Mouse (Mus musculus): ENCODE results near the gene Odf3b. TPM values are rescaled to one million over a fixed set of nuclear protein-coding genes. Genes with fewer than 3 reads are reported as not detected.

The Odf3b gene
- total RNA-seq, 1 experiment, result not detected

DNA sequence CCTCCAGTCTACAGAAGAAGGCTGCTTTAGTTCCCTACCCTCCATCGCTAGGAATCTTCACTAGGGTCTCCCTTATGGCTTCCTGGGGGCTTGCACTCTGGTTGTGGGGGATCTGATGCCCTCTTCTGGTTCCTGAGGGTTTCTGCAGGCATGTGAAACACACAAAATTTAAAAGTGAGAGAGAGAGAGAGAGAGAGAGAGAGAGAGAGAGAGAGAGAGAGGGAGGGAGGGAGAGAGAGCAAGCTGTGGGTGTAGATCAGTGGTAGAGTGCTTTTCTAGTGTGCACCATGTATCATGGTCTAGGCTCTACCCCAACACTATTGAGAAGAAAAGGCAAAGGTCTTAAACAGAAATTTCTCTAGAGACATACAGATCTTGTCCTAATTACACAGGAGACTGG, 37.4 kb downstream of the Odf3b start:
- Histone ChIP-seq H3K4me1 (ENCODE audit: control insufficient read depth in 2 of 2, insufficient read depth in 2 of 2, low read length in 2 of 2, poor library complexity in 1 of 2) (no peaks in the 10 kb centered on the region), H3K36me3 (ENCODE audit: control insufficient read depth, insufficient read depth, low read length, poor library complexity, severe bottlenecking) (no peaks in the 10 kb centered on the region), H3K4me3 (ENCODE audit: insufficient read depth in 1 of 2, low read depth in 1 of 2, low read length in 2 of 2, poor library complexity in 1 of 2, severe bottlenecking in 1 of 2) (no peak overlapping the region), H3K9me3 (ENCODE audit: control insufficient read depth, insufficient read depth, low read depth, low read length) (0 out of 2 replicates have a peak, but pooled peaks cover 1% of the 10 kb centered on the region), H3K9ac (ENCODE audit: insufficient read depth, low read depth, low read length, poor library complexity, severe bottlenecking) (no peak overlapping the region), H3K27ac (ENCODE audit: insufficient read depth, low read depth, low read length, poor library complexity, severe bottlenecking) (no peak overlapping the region)
- no peak for DNase-seq (ENCODE audit: low read depth, low spot score)
- in situ Hi-C loops (cut with MboI; ENCODE audit: low sequenced_read_pairs in 2 of 2, unreplicated experiment in 2 of 2), result no loop called here
- no peak for TF ChIP-seq ZC3H11A (IDR thresholded peaks at IDR 0.05; ENCODE audit: borderline replicate concordance, low read depth, low read length)
- no peak for TF ChIP-seq ZNF384 (IDR thresholded peaks at IDR 0.05; ENCODE audit: low read depth, low read length)
- no peak for TF ChIP-seq HCFC1 (IDR thresholded peaks at IDR 0.05; ENCODE audit: borderline replicate concordance, insufficient read depth, low read length)
- no peak for TF ChIP-seq MAFK (IDR thresholded peaks at IDR 0.05; ENCODE audit: insufficient read depth, low read depth, low read length)
- TF ChIP-seq CHD2 (IDR thresholded peaks at IDR 0.05; ENCODE audit: low read depth, low read length), result no peak

- H3K9ac ChIP-seq (ENCODE audit: insufficient read depth, low read depth, low read length, poor library complexity, severe bottlenecking), result no peak overlapping the region
- no peak overlapping the region for H3K27ac ChIP-seq (ENCODE audit: insufficient read depth, low read depth, low read length, poor library complexity, severe bottlenecking)
- in situ Hi-C loops (cut with MboI; ENCODE audit: low sequenced_read_pairs in 2 of 2, unreplicated experiment in 2 of 2), result no loop called here
- no peak for TF ChIP-seq ZC3H11A (IDR thresholded peaks at IDR 0.05; ENCODE audit: borderline replicate concordance, low read depth, low read length)
- no peak for TF ChIP-seq CHD2 (IDR thresholded peaks at IDR 0.05; ENCODE audit: low read depth, low read length)
- no peak for TF ChIP-seq MAFK (IDR thresholded peaks at IDR 0.05; ENCODE audit: insufficient read depth, low read depth, low read length)
- TF ChIP-seq ZNF384 (IDR thresholded peaks at IDR 0.05; ENCODE audit: low read depth, low read length), result no peak
- TF ChIP-seq HCFC1 (IDR thresholded peaks at IDR 0.05; ENCODE audit: borderline replicate concordance, insufficient read depth, low read length), result no peak
- H3K36me3 ChIP-seq (ENCODE audit: control insufficient read depth, insufficient read depth, low read length, poor library complexity, severe bottlenecking), result no peaks in the 10 kb centered on the region
- no peak overlapping the region for H3K4me3 ChIP-seq (ENCODE audit: insufficient read depth in 1 of 2, low read depth in 1 of 2, low read length in 2 of 2, poor library complexity in 1 of 2, severe bottlenecking in 1 of 2)
- H3K4me1 ChIP-seq (ENCODE audit: control insufficient read depth in 2 of 2, insufficient read depth in 2 of 2, low read length in 2 of 2, poor library complexity in 1 of 2), result 0 out of 4 replicates have a peak, but pooled peaks cover 0 to 4% of the 10 kb centered on the region in 2 experiments
- no peak for DNase-seq (ENCODE audit: low read depth, low spot score)
- 0 out of 2 replicates have a peak, but pooled peaks cover 1% of the 10 kb centered on the region for H3K9me3 ChIP-seq (ENCODE audit: control insufficient read depth, insufficient read depth, low read depth, low read length)
Measured at GRCm38 (mm10) chr15:89340136-89340535, 38.9 kb downstream of the Odf3b start.

DNA sequence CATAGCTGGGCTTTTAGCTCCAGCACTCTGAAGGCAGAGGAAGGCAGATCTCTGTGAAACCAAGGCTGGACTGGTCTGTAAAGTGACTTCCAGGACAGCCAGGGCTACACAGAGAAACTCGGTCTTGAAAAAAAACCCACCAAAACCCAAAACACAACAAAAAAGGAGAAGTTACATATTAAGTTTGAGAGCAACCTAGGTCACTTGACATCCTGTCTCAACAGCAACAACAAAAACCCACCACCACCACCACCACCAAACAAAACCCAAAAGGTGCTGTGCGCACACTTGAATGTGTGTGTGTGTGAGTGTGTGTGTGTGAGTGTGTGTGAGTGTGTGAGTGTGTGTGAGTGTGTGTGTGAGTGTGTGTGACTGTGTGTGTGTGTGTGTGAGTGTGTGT, 39.4 kb downstream of the Odf3b start:
- no peak overlapping the region for H3K27ac ChIP-seq (ENCODE audit: insufficient read depth, low read depth, low read length, poor library complexity, severe bottlenecking)
- in situ Hi-C loops (cut with MboI; ENCODE audit: low sequenced_read_pairs in 2 of 2, unreplicated experiment in 2 of 2), result no loop called here

GRCm38 (mm10) chr15:89336422-89336821, 42.7 kb downstream of the Odf3b start:
- Histone ChIP-seq H3K4me1 (ENCODE audit: control insufficient read depth in 2 of 2, insufficient read depth in 2 of 2, low read length in 2 of 2, poor library complexity in 1 of 2) (0 out of 4 replicates have a peak, but pooled peaks cover 0 to 4% of the 10 kb centered on the region in 2 experiments), H3K9ac (ENCODE audit: insufficient read depth, low read depth, low read length, poor library complexity, severe bottlenecking) (peak overlapping the region; percentile 45; the same call in 1 of the 2 replicates), H3K4me3 (ENCODE audit: insufficient read depth in 1 of 2, low read depth in 1 of 2, low read length in 2 of 2, poor library complexity in 1 of 2, severe bottlenecking in 1 of 2) (peak overlapping the region; percentile 63 to 68), H3K9me3 (ENCODE audit: control insufficient read depth, insufficient read depth, low read depth, low read length) (0 out of 2 replicates have a peak, but pooled peaks cover 1% of the 10 kb centered on the region), H3K36me3 (ENCODE audit: control insufficient read depth, insufficient read depth, low read length, poor library complexity, severe bottlenecking) (no peaks in the 10 kb centered on the region), H3K27ac (ENCODE audit: insufficient read depth, low read depth, low read length, poor library complexity, severe bottlenecking) (no peak overlapping the region)
- in situ Hi-C loops (cut with MboI; ENCODE audit: low sequenced_read_pairs in 2 of 2, unreplicated experiment in 2 of 2), result no loop called here
- TF ChIP-seq ZC3H11A (IDR thresholded peaks at IDR 0.05; ENCODE audit: borderline replicate concordance, low read depth, low read length) (no peak), HCFC1 (IDR thresholded peaks at IDR 0.05; ENCODE audit: borderline replicate concordance, insufficient read depth, low read length) (no peak), CHD2 (IDR thresholded peaks at IDR 0.05; ENCODE audit: low read depth, low read length) (no peak), MAFK (IDR thresholded peaks at IDR 0.05; ENCODE audit: insufficient read depth, low read depth, low read length) (no peak), ZNF384 (IDR thresholded peaks at IDR 0.05; ENCODE audit: low read depth, low read length) (no peak)
- DNase-seq (ENCODE audit: low read depth, low spot score), result no peak

More for the DNA sequence above, 39.4 kb downstream of the Odf3b start:
- Histone ChIP-seq H3K36me3 (ENCODE audit: control insufficient read depth, insufficient read depth, low read length, poor library complexity, severe bottlenecking) (no peaks in the 10 kb centered on the region), H3K4me3 (ENCODE audit: insufficient read depth in 1 of 2, low read depth in 1 of 2, low read length in 2 of 2, poor library complexity in 1 of 2, severe bottlenecking in 1 of 2) (no peak overlapping the region), H3K9me3 (ENCODE audit: control insufficient read depth, insufficient read depth, low read depth, low read length) (0 out of 2 replicates have a peak, but pooled peaks cover 1% of the 10 kb centered on the region), H3K9ac (ENCODE audit: insufficient read depth, low read depth, low read length, poor library complexity, severe bottlenecking) (no peak overlapping the region), H3K4me1 (ENCODE audit: control insufficient read depth in 2 of 2, insufficient read depth in 2 of 2, low read length in 2 of 2, poor library complexity in 1 of 2) (0 out of 4 replicates have a peak, but pooled peaks cover 0 to 4% of the 10 kb centered on the region in 2 experiments)
- DNase-seq (ENCODE audit: low read depth, low spot score), result no peak
- TF ChIP-seq MAFK (IDR thresholded peaks at IDR 0.05; ENCODE audit: insufficient read depth, low read depth, low read length), result no peak
- no peak for TF ChIP-seq HCFC1 (IDR thresholded peaks at IDR 0.05; ENCODE audit: borderline replicate concordance, insufficient read depth, low read length)
- no peak for TF ChIP-seq CHD2 (IDR thresholded peaks at IDR 0.05; ENCODE audit: low read depth, low read length)
- no peak for TF ChIP-seq ZNF384 (IDR thresholded peaks at IDR 0.05; ENCODE audit: low read depth, low read length)
- TF ChIP-seq ZC3H11A (IDR thresholded peaks at IDR 0.05; ENCODE audit: borderline replicate concordance, low read depth, low read length), result no peak
